Mouse (Mus musculus) liver, adult 2 months (tissue): ENCODE results near the gene Cdk7. TPM values are rescaled to one million over a fixed set of nuclear protein-coding genes. Genes with fewer than 3 reads are reported as not detected.
"Not testable (repeated sequence)": the region's sequence is repeated elsewhere in the genome, so short reads cannot be mapped to it uniquely, and the experiment has no call there.

Experiments used
- DNase-seq: peaks from one replicate; pipeline ENCODE4 v3.0.0-alpha.2; 2011; ENCODE audit warnings: low read depth, low spot score; ENCODE audit errors: extremely low read depth
- H3K27ac ChIP-seq: fragments of 200-500 bp; replicated peaks from 2 replicates; pipeline ENCODE4 v1.5.1; 2012; ENCODE audit warnings: low read depth, mild to moderate bottlenecking, control low read depth, inconsistent platforms, low read length; ENCODE audit not compliant: insufficient read depth
- H3K27me3 ChIP-seq: fragments of 200-500 bp; 2 replicates; pipeline ENCODE4 v1.6.1; 2012; ENCODE audit warnings: mild to moderate bottlenecking, moderate library complexity, low read length, inconsistent platforms; ENCODE audit not compliant: control insufficient read depth, insufficient read depth
- H3K36me3 ChIP-seq: fragments of 200-500 bp; 2 replicates; pipeline ENCODE4 v1.6.1; 2012; ENCODE audit warnings: low read length, inconsistent platforms; ENCODE audit not compliant: control insufficient read depth, insufficient read depth
- H3K4me1 ChIP-seq: fragments of 200-500 bp; 2 replicates; pipeline ENCODE4 v1.6.1; 2011; ENCODE audit warnings: low read length; ENCODE audit not compliant: control insufficient read depth, insufficient read depth
- H3K4me3 ChIP-seq: fragments of 200-500 bp; 2 replicates; pipeline ENCODE4 v1.5.1; 2011; ENCODE audit warnings: low read depth, mild to moderate bottlenecking, control low read depth, low read length, moderate library complexity; ENCODE audit not compliant: insufficient read depth
- H3K79me2 ChIP-seq: fragments of 200-500 bp; 2 replicates; pipeline ENCODE4 v1.6.1; 2012; ENCODE audit warnings: inconsistent platforms, mild to moderate bottlenecking, low read length, moderate library complexity; ENCODE audit not compliant: control insufficient read depth, insufficient read depth
- H3K9ac ChIP-seq: fragments of 200-500 bp; 2 replicates; pipeline ENCODE4 v1.6.1; 2012; ENCODE audit warnings: low read depth, mild to moderate bottlenecking, control low read depth, inconsistent platforms, low read length
- CTCF ChIP-seq: fragments of 200-500 bp; IDR thresholded peaks from 2 replicates; pipeline ENCODE4 v1.5.1; 2011; ENCODE audit warnings: low read depth, low read length, control low read depth
- POLR2A ChIP-seq: fragments of 200-500 bp; IDR thresholded peaks from 2 replicates; pipeline ENCODE4 v1.6.1; 2011; ENCODE audit warnings: low read length, control low read depth; ENCODE audit not compliant: insufficient read depth; ENCODE audit errors: extremely low read depth
- WGBS: fragments of 180-500 bp; shearing (Covaris S2); methylation state at CpG from one replicate; pipeline ENCODE4 v1.1.7; 2018; 5-methylcytosine and 5-hydroxymethylcytosine counted together
- polyA plus RNA-seq: library from polyadenylated mRNA; depleted of rRNA; stranded (reverse); fragments of >200 nt; gene quantifications from 2 replicates; pipeline ENCODE4 v1.2.3, GENCODE M21; 2012
- total RNA-seq: library from RNA; depleted of rRNA; stranded (reverse); fragments of >200 nt; gene quantifications from 2 replicates; pipeline ENCODE4 v1.2.3, GENCODE M21; 2014

Cdk7 gene
- total and polyA plus RNA-seq, 2 experiments = 8.5 to 15.1 TPM

DNA sequence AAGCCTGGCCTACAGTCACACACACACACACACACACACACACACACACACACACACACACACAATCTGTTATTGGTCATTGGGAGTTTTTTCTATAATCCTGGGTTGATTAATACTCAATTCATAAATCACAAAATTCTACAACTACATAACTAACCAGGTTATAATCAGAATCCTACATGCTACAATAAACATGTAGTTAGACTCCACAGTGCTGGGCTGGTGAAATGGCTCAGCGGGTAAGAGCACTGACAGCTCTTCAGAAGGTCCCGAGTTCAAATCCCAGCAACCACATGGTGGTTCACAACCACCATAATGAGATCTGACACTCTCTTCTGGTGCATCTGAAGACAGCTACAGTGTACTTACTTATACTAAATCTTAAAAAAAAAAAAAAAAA, 2.0 kb upstream of the Cdk7 start:
- TF ChIP-seq POLR2A = no peak
- WGBS = 97% methylated on average over 2 of the region's 2 CpGs
- H3K27ac ChIP-seq = no peak overlapping the region
- no peaks in the 10 kb centered on the region for H3K27me3 ChIP-seq
- peaks cover 17% of the 10 kb centered on the region; the same call in 1 of the 2 replicates for H3K79me2 ChIP-seq
- no peak overlapping the region for H3K9ac ChIP-seq
- H3K4me1 ChIP-seq = peaks cover 3% of the 10 kb centered on the region
- H3K36me3 ChIP-seq = peaks cover 9% of the 10 kb centered on the region
- DNase-seq = no peak
- H3K4me3 ChIP-seq = no peak overlapping the region

DNA sequence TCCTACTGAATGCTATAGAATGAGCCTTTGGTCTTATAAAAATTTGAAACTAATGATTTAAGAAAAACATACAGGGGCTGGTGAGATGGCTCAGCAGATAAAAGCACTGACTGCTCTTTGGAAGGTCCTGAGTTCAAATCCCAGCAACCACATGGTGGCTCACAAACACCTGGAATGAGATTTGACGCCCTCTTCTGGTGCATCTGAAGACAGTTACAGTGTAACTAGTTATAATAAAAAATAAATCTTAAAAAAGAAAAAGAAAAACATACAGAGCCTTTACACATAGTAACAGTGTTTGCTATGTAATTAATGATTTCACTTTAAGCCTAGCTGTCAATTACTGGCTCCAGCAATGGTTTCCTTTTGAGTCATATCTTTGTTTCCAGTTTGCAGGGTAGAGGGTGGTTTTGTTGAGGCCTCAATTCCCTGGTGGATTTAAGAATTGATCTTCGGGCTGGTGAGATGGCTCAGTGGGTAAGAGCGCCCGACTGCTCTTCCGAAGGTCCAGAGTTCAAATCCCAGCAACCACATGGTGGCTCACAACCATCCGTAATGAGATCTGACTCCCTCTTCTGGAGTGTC, 815 bp upstream of the Cdk7 start:
- H3K36me3 ChIP-seq, H3K9ac ChIP-seq, DNase-seq, H3K4me3 ChIP-seq, H3K4me1 ChIP-seq, H3K27me3 ChIP-seq, H3K27ac ChIP-seq: not testable (repeated sequence)
- H3K79me2 ChIP-seq = peaks cover 20% of the 10 kb centered on the region; the same call in 1 of the 2 replicates
- WGBS = 93% methylated on average over 6 of the region's 6 CpGs

DNA sequence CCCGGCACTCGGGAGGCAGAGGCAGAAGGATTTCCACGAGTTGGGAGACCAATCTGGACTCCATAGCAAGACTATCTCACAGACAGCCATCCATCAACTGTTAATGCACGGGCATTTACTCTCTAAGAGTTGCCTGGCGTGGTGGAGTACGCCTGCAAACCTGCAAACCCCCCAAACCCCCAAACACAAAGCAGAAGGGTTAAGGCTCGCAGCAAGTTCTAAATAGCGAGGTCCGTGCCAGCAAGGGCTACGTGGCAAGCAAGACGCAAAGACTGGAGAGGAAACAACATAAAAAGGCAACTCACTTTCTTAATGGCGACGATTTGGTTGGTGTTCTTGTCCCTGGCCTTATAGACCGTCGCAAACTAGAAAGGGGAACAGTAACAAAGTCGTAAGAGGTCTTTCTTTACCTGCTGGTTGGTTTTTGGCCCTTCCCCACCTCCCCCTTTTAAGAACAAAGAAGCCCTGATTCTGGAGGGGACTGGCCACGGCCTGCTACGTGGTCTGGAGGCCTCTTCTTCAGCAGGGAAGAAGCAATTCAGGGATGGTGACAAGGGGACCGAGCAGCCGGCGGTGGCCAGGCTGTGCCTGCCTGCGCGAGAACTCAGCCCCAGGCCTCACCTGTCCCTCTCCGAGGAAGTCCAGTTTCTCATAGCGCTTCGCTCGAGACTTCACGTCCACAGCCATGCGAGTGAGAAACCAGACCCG, 432 bp downstream of the Cdk7 start:
- Histone ChIP-seq H3K4me3 (peak overlapping the region; percentile 63), H3K4me1 (peaks cover 3% of the 10 kb centered on the region), H3K27me3 (no peaks in the 10 kb centered on the region), H3K79me2 (peaks cover 20% of the 10 kb centered on the region; the same call in 1 of the 2 replicates), H3K9ac (peak overlapping the region; percentile 65), H3K27ac (peak overlapping the region; percentile 36), H3K36me3 (peaks cover 4% of the 10 kb centered on the region)
- DNase-seq = no peak
- WGBS = under 1% methylated on average over 30 of the region's 30 CpGs
- TF ChIP-seq CTCF = no peak
- TF ChIP-seq POLR2A = no peak

DNA sequence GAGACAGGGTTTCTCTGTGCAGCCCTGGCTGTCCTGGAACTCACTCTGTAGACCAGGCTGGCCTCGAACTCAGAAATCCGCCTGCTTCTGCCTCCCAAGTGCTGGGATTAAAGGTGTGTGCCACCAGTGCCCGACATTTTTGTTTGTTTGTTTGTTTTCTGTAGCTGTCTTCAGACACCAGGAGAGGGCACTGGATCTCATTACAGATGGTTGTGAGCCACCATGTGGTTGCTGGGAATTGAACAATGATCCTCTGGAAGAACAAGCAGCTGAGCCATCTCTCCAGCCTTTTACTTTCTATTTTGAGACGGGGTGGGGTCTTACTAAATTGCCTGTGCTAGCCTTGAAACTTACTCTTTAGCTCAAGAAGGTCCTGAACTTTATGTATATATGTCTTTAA, 2.2 kb downstream of the Cdk7 start:
- H3K9ac ChIP-seq, H3K27me3 ChIP-seq, H3K27ac ChIP-seq, H3K4me3 ChIP-seq, H3K4me1 ChIP-seq, H3K36me3 ChIP-seq, DNase-seq: not testable (repeated sequence)
- peaks cover 20% of the 10 kb centered on the region; the same call in 1 of the 2 replicates for H3K79me2 ChIP-seq
- WGBS = 94% methylated on average over 4 of the region's 4 CpGs

DNA sequence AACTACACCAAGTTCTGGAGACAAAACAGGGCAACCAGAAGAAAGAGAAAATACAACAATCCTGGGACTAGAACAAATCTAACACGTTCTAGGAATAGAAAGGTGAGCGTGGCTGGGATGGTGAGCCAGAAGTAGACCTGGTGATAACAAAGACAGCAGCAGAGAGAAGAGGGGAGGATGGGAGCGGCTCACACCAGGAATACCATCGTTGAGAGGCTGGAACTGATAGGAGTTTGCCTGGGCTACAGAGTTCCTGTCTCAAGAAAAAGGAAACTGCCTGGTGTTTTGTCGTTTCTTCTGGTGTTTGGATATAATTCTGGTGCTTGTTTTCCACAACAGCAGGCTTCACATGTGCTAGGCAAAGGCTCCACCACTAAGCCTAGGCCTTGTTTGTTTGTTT, 2.7 kb downstream of the Cdk7 start:
- H3K4me3 ChIP-seq = no peak overlapping the region
- H3K27ac ChIP-seq = no peak overlapping the region
- H3K79me2 ChIP-seq = peaks cover 20% of the 10 kb centered on the region; the same call in 1 of the 2 replicates
- WGBS = 83% methylated on average over 5 of the region's 5 CpGs
- no peak overlapping the region for H3K9ac ChIP-seq
- peaks cover 3% of the 10 kb centered on the region for H3K4me1 ChIP-seq
- TF ChIP-seq POLR2A (no peak), CTCF (no peak)
- peaks cover 8% of the 10 kb centered on the region for H3K36me3 ChIP-seq
- no peak for DNase-seq
- H3K27me3 ChIP-seq = no peaks in the 10 kb centered on the region

DNA sequence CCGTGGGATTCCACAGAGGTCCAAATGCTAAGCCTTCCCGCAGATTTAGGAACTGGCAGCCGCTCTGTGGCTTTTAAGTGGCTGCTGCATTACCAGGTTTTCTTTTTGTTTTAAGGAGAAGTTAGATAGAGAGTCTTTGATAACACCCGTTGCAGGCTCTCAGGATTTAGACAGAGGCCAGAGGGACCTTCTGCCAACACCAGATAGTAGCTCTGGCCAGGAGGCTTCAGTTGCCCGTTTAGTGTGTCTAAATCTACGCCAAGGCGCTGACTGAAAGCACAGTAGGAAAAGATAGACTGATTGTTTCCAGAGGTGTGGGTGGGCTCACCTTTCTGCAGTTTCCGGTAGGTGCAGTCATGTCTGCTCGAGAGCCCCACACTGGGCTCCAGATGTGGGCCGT, 5.5 kb downstream of the Cdk7 start:
- peaks cover 3% of the 10 kb centered on the region for H3K4me1 ChIP-seq
- H3K79me2 ChIP-seq = peaks cover 18% of the 10 kb centered on the region; the same call in 1 of the 2 replicates
- no peak overlapping the region for H3K4me3 ChIP-seq
- TF ChIP-seq POLR2A = no peak
- TF ChIP-seq CTCF = no peak
- H3K27ac ChIP-seq = no peak overlapping the region
- DNase-seq = no peak
- 87% methylated on average over 10 of the region's 10 CpGs for WGBS
- no peaks in the 10 kb centered on the region for H3K27me3 ChIP-seq
- peaks cover 10% of the 10 kb centered on the region for H3K36me3 ChIP-seq
- H3K9ac ChIP-seq = no peak overlapping the region
